16 mouse cellular contexts compared by ENCODE assay signal in genomic region chr1:115745569-115745968, GRCm38 (mm10).
"Had no signal": no experiment of that assay in that cellular context is flagged by ENCODE, and none has a peak within 500 bp of the region (broad histone marks: within the 10 kb centered on the region; RNA-seq: fewer than 3 reads in every experiment).

No protein-coding gene starts in this region.

- H3K4me1 ChIP-seq: kidney, embryonic 15.5 days; limb, embryonic 12.5 days; liver, embryonic 13.5 days; lung, embryonic 15.5 days; midbrain, embryonic 13.5 days had no signal

- H3K4me2 ChIP-seq: kidney, embryonic 15.5 days; limb, embryonic 12.5 days; liver, embryonic 13.5 days; lung, embryonic 15.5 days; midbrain, embryonic 13.5 days had no signal

- ATAC-seq: intestine, embryonic 16.5 days; liver, postnatal 0 days; midbrain, embryonic 13.5 days had no signal

- H3K4me3 ChIP-seq: kidney, embryonic 15.5 days; limb, embryonic 12.5 days; liver, embryonic 13.5 days; lung, embryonic 15.5 days; midbrain, embryonic 13.5 days had no signal

- H3K36me3 ChIP-seq: kidney, embryonic 15.5 days; limb, embryonic 12.5 days; liver, embryonic 13.5 days; lung, embryonic 15.5 days; midbrain, embryonic 13.5 days had no signal

- H3K9me3 ChIP-seq: kidney, embryonic 15.5 days; limb, embryonic 12.5 days; liver, embryonic 13.5 days; lung, embryonic 15.5 days; midbrain, embryonic 13.5 days had no signal

- H3K27ac ChIP-seq: kidney, embryonic 15.5 days; limb, embryonic 12.5 days; liver, embryonic 13.5 days; lung, embryonic 15.5 days; macrophage; midbrain, embryonic 13.5 days had no signal

- DNase-seq: kidney, adult 2 months; kidney, postnatal 14 days; layer of hippocampus, adult 9-11 months; layer of hippocampus, postnatal 36 days; liver; liver, embryonic 13.5 days; liver, postnatal 0 days; lung, postnatal 14 days; thymus, adult 2 months; thymus, postnatal 25 days had no signal

- H3K27me3 ChIP-seq: kidney, embryonic 15.5 days; limb, embryonic 12.5 days; liver, embryonic 13.5 days; lung, embryonic 15.5 days; midbrain, embryonic 13.5 days had no signal

- H3K9ac ChIP-seq: kidney, embryonic 15.5 days; limb, embryonic 12.5 days; liver, embryonic 13.5 days; liver, postnatal 0 days; lung, embryonic 15.5 days; midbrain, embryonic 13.5 days had no signal
